Mouse (Mus musculus): ENCODE data around the gene Tango6.

Tango6 gene

GRCm38 (mm10) chr8:106700131-106700530, 17.3 kb downstream of the Tango6 start:
- DNase-seq (ENCODE audit: low read depth, low spot score), result no peak

- no peak for DNase-seq (ENCODE audit: low read depth, low spot score)
Observed at GRCm38 (mm10) chr8:106701360-106701759, 18.5 kb downstream of the Tango6 start.

DNA sequence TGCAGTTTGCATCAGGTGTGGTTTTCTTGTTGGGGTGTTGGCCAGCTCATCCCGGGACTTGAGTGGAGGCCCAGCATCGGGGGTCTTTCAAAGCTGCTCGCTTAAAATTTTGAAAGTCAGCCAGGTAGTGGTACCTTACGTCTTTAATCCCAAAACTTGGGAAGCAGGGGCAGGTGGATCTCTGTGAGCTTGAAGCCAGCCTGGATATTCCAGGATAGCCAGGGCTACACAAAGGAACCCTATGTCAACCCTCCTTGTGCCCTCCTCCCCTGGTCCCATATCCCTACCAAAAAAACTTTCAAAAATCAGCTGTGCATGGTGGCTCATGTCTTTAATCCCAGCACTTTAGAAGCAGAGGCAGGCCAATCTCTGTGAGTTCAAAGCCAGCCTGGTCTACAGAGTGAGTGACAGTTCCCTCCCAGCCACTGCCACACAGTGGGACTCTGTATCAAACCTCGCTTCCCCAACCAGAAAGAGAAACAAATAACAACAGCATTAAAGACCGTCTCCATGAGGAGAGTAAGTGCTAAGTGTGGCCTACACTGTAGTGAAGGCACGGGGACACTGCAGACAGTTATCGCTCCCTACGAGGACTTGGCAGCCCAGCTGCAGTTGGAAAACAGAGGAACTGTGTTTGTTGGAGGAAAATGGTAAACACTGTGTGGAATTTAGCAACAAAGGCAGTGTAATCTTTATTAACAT, 21.5 kb downstream of the Tango6 start:
- DNase-seq (ENCODE audit: low read depth, low spot score), result no peak

- DNase-seq (ENCODE audit: low read depth, low spot score), result no peak
Observed at GRCm38 (mm10) chr8:106704901-106705321, 22.0 kb downstream of the Tango6 start.

DNA sequence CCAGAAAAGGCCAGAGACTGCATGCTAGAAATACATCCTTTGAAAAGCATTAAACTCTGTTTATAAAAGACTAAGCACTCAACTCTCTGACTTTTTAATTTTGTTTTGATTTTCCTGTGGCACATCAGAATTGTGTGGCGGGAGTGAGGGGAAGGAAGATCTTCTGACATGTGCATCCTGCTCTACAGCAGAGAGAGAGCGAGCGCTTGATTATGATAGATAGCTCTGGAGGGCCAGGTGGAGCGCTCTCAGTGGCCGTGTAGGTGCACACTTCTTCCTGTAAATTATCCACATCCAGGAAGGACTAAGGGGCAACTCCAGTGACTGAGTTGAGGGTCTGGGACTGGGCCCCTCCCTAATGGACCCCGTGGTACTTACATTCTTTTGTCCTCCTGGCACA, 23.3 kb downstream of the Tango6 start:
- DNase-seq (ENCODE audit: low read depth, low spot score), result no peak

DNA sequence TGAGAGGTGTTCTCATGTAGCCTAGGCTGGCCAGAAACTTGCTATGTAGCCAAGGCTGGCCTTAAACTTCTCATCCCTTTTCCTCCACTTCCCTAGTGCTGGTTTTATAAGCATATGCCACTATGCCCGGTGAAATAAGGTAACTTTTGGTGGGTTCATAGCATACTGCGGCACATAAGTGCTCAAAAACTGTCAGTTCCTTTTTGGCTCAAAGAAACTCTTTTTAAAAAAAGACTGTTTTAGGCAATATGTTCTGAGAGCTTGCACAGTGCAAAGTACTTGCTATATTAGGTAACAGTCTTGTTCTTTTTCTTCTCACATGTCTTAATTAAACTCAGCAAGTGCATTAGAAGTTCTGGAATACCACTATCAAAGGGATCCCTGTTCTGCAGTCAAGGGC, 27.1 kb downstream of the Tango6 start:
- DNase-seq (ENCODE audit: low read depth, low spot score), result no peak

DNA sequence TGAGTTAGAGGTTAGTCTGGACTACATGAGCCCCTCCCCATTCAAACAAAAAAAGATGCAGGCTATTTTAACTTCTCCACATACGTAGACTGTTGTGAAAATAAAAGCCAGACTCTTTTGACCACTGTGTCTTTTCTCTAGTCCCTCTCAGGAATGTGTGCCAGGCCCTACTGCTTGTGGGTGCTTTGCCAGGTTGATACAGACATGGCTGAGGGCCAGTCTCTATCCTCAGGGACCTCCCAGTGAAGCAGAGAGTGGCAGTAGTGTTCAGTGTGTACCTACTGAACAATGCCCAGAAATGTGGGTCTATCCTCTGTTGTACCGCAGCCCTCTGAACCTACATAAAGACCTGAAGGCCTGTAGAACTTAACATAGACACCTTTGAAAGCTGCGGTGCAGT, 29.6 kb downstream of the Tango6 start:
- no peak for DNase-seq (ENCODE audit: low read depth, low spot score)

GRCm38 (mm10) chr8:106714297-106714696, 31.4 kb downstream of the Tango6 start:
- no peak for DNase-seq (ENCODE audit: low read depth, low spot score)

GRCm38 (mm10) chr8:106718091-106718500, 35.2 kb downstream of the Tango6 start:
- DNase-seq (ENCODE audit: low read depth, low spot score), result peak; percentile 71

GRCm38 (mm10) chr8:106720921-106721320, 38.1 kb downstream of the Tango6 start:
- no peak for DNase-seq (ENCODE audit: low read depth, low spot score)

DNA sequence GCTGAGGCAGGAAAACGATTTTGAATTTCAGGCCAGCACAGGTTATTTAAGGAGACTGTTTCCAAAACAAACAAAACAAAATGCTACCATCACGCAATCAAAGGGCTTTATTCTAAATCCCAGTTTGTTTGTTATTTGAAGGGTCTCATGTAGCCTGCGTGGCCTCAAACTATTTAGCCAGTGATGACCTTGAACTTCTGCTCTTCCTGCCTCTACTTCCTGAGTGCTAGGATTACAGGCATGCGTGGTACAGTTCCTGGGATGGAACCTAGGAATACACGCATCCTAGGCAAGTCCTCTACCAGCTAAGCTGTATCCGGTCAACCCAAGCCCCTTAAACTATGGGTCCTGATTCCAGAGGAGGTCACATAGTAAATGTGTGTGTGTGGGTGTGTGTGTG, 39.6 kb downstream of the Tango6 start:
- DNase-seq (ENCODE audit: low read depth, low spot score), result peak; percentile 30

DNA sequence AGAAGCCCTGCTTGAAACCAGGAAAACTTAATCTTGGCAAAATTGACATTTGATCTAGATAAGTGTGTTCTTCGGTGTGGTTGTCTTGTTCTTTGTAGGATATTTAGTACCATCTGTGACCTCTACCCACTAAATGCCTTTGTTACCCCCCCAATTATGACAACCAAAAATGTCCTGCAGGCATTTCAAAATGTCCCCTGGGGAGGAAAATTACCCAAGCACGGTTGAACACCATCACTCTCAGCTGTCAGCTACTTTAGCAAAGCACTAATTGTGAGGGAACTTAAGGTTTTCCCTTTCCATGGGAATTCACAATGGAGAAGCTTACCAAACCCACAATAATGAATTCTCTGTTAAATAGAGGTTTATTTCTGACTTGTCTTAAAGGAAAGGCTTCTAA, 41.1 kb downstream of the Tango6 start:
- DNase-seq (ENCODE audit: low read depth, low spot score), result no peak

GRCm38 (mm10) chr8:106726551-106726950, 43.7 kb downstream of the Tango6 start:
- no peak for DNase-seq (ENCODE audit: low read depth, low spot score)

GRCm38 (mm10) chr8:106727241-106727835, 44.5 kb downstream of the Tango6 start:
- no peak for DNase-seq (ENCODE audit: low read depth, low spot score)

DNA sequence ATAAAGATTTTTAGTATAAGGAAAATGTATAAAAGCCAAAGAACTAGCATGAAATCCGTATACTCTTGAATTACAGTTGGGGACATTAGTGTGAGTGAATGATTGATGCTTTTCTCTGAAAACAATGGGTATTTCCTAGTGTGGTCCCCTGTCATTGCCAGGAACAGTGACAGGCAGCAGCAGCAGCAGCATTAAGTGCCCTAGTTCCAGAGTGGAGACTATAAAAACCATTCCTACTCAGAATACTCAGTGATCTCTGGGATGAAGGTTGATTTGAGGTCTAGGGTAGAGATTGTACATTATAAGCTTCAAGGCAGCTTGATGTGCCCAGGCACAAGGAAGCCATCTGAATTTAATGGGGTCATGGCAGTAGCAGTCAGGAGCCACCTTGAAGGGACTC, 45.0 kb downstream of the Tango6 start:
- DNase-seq (ENCODE audit: low read depth, low spot score), result no peak

GRCm38 (mm10) chr8:106732921-106733320, 50.1 kb downstream of the Tango6 start:
- no peak for DNase-seq (ENCODE audit: low read depth, low spot score)

DNA sequence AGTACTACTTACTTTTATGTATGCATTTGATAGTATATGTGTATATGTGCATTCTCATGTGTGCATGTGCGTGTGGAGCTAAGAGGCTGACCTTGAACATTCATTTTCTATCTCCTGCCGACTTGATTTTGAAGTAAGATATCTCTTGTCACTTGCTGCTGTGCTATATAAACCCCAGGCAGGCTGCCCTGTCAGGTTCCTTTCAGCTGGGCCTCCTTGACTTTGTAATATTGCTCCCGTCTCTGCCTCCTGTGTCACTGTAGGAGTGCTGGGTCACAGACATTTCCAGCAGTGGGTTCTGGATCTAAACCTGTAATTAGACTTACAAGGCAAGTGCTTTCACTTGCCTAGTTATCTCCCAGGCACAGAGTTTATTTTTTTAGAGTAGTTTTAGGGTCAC, 50.8 kb downstream of the Tango6 start:
- no peak for DNase-seq (ENCODE audit: low read depth, low spot score)

DNA sequence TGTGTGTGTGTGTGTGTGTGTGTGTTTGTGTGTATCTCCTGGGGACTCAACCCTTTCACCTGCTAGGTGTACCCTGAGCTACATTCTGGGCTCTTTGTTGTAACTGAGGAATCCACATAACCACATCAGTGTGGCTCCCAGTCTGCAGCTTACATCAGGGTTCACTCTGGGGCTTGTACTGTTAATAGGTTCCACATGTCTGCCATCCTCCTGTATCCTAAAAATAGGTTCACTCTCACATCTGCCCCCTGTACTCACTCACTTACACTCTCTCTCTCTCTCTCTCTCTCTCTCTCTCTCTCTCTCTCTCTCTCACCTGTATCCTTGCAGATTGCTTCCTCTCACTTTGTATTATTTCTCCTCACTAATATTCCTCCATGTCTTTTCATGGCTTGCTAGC, 51.4 kb downstream of the Tango6 start:
- no peak for DNase-seq (ENCODE audit: low read depth, low spot score)

GRCm38 (mm10) chr8:106736861-106737662, 54.2 kb downstream of the Tango6 start:
- no peak for DNase-seq (ENCODE audit: low read depth, low spot score)

DNA sequence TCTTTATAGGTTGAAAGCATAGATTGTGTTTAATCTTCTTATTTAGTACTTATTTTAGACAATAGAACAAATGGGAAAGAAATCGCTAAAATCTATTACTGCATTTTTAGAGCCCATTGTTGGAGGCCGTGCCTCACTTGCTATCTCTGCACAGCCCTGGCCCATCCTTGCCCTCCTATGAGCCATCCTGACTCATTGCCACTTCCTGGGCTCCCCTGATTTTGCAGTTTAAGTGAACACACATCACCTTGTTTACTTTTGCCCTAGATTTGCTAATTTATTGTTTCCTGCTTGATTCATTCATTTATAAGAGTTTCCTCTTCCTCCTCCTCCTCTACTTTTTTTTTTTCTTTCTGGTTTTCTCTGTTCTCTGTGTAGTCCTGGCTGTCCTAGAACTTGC, 55.0 kb downstream of the Tango6 start:
- no peak for DNase-seq (ENCODE audit: low read depth, low spot score)

DNA sequence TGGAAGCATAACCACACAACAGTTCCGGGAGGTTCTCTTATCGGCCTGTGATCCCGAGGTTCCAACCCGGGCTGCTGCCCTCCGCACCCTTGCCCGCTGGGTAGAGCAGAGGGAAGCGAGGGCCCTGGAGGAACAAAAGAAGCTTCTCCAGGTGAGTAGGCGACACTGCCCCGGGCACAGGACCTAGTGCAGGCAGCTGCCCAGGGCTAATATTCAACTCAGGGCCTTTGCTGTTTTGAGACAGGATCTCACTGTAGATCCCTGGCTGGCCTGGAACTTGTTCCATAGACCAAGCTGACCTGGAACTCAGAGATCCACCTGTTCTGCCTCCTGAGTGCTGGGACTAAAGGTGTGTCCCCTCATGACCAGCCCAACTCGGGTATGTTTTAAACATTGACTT, 59.5 kb downstream of the Tango6 start:
- no peak for DNase-seq (ENCODE audit: low read depth, low spot score)

GRCm38 (mm10) chr8:106743361-106743760, 60.5 kb downstream of the Tango6 start:
- no peak for DNase-seq (ENCODE audit: low read depth, low spot score)

GRCm38 (mm10) chr8:106753436-106753835, 70.6 kb downstream of the Tango6 start:
- no peak for DNase-seq (ENCODE audit: low read depth, low spot score)

Measured in ES-CJ7 (cell line).